Mouse (Mus musculus) CD4-positive, CD25-positive, alpha-beta regulatory T cell, adult 2 months (primary cell): ENCODE measurements around the gene Scrn1.
A peak's percentile ranks its signal among the peaks of the same experiment; 100 is the strongest.

Experiments used
- DNase-seq: peaks from one replicate; pipeline ENCODE4 v3.0.0-alpha.2; 2012; ENCODE audit warnings: low read depth, low spot score

The Scrn1 gene

GRCm38 (mm10) chr6:54565665-54566545 lies at the start of gene Scrn1:
Gene Scrn1 (minus strand): TSS chr6:54566489.
- DNase-seq = peak; percentile 2

- no peak for DNase-seq
Measured at GRCm38 (mm10) chr6:54606241-54606640, 40.0 kb upstream of the Scrn1 start.

- DNase-seq = no peak
Measured at GRCm38 (mm10) chr6:54604001-54604715, 37.9 kb upstream of the Scrn1 start.

- no peak for DNase-seq
Measured at GRCm38 (mm10) chr6:54602891-54603290, 36.6 kb upstream of the Scrn1 start.

- no peak for DNase-seq
Measured at GRCm38 (mm10) chr6:54600681-54601347, 34.5 kb upstream of the Scrn1 start.

- DNase-seq = no peak
Measured at GRCm38 (mm10) chr6:54597711-54598110, 31.4 kb upstream of the Scrn1 start.

- no peak for DNase-seq
Measured at GRCm38 (mm10) chr6:54597208-54597607, 30.9 kb upstream of the Scrn1 start, which contains the start of gene Fkbp14. Gene Fkbp14 (minus strand): TSS chr6:54597308.

- no peak for DNase-seq
Measured at GRCm38 (mm10) chr6:54595330-54595878, 29.1 kb upstream of the Scrn1 start.

GRCm38 (mm10) chr6:54594469-54595329 lies 28.4 kb upstream of the Scrn1 start, which contains the start of gene Plekha8:
Gene Plekha8 (plus strand): TSS chr6:54595111.
- peak; percentile 81 for DNase-seq

- DNase-seq = no peak
Measured at GRCm38 (mm10) chr6:54593766-54594468, 27.6 kb upstream of the Scrn1 start.

GRCm38 (mm10) chr6:54592938-54593535 lies 26.7 kb upstream of the Scrn1 start:
- DNase-seq = peak; percentile 85

GRCm38 (mm10) chr6:54591778-54592177 lies 25.5 kb upstream of the Scrn1 start:
- DNase-seq = no peak

GRCm38 (mm10) chr6:54590691-54591090 lies 24.4 kb upstream of the Scrn1 start:
- DNase-seq = no peak

GRCm38 (mm10) chr6:54588212-54588611 lies 21.9 kb upstream of the Scrn1 start:
- no peak for DNase-seq

GRCm38 (mm10) chr6:54587683-54588082 lies 21.4 kb upstream of the Scrn1 start:
- DNase-seq = no peak

- no peak for DNase-seq
Measured at GRCm38 (mm10) chr6:54586911-54587310, 20.6 kb upstream of the Scrn1 start.

GRCm38 (mm10) chr6:54586175-54586574 lies 19.9 kb upstream of the Scrn1 start:
- DNase-seq = peak; percentile 73

GRCm38 (mm10) chr6:54573218-54573955 lies 7.1 kb upstream of the Scrn1 start:
- no peak for DNase-seq

GRCm38 (mm10) chr6:54569776-54570175 lies 3.5 kb upstream of the Scrn1 start:
- DNase-seq = no peak
